Mouse (Mus musculus): ENCODE results near the gene Pde4d. TPM values are rescaled to one million over a fixed set of nuclear protein-coding genes. Genes with fewer than 3 reads are reported as not detected.
A peak's percentile ranks its signal among the peaks of the same experiment; 100 is the strongest.

Gene Pde4d
- polyA plus RNA-seq, 1 experiment from 2014 or later = 12.9 TPM

- 47% methylated on average over 2 of the region's 2 CpGs for WGBS (ENCODE audit: insufficient replicate concordance)
- Histone ChIP-seq H3K9ac (ENCODE audit: low read depth, low read length) (no peak overlapping the region), H3K36me3 (ENCODE audit: control insufficient read depth, insufficient read depth) (no peaks in the 10 kb centered on the region), H3K4me1 (ENCODE audit: control insufficient read depth, low read depth, low read length) (no peaks in the 10 kb centered on the region), H3K9me3 (replicated peaks; ENCODE audit: control insufficient read depth, low read length) (no peaks in the 10 kb centered on the region), H3K27me3 (ENCODE audit: control insufficient read depth, insufficient read depth, low read depth, low read length) (no peaks in the 10 kb centered on the region), H3K4me3 (ENCODE audit: low read depth, low read length) (no peak overlapping the region), H3K4me2 (ENCODE audit: low read depth, low read length) (no peak overlapping the region), H3K27ac (ENCODE audit: low read length) (no peak overlapping the region)
- no peak for ATAC-seq (ENCODE audit: low read depth)
Observed at GRCm38 (mm10) chr13:109424906-109425305, 975.2 kb downstream of the Pde4d start.

- Histone ChIP-seq H3K36me3 (ENCODE audit: control insufficient read depth, insufficient read depth) (no peaks in the 10 kb centered on the region), H3K27ac (ENCODE audit: low read length) (no peak overlapping the region), H3K4me2 (ENCODE audit: low read depth, low read length) (no peak overlapping the region), H3K9me3 (replicated peaks; ENCODE audit: control insufficient read depth, low read length) (no peaks in the 10 kb centered on the region), H3K4me1 (ENCODE audit: control insufficient read depth, low read depth, low read length) (no peaks in the 10 kb centered on the region), H3K4me3 (ENCODE audit: low read depth, low read length) (no peak overlapping the region), H3K9ac (ENCODE audit: low read depth, low read length) (no peak overlapping the region), H3K27me3 (ENCODE audit: control insufficient read depth, insufficient read depth, low read depth, low read length) (no peaks in the 10 kb centered on the region)
- no peak for ATAC-seq (ENCODE audit: low read depth)
- 71% methylated on average over 13 of the region's 13 CpGs for WGBS (ENCODE audit: insufficient replicate concordance)
Observed at GRCm38 (mm10) chr13:109425548-109425947, 975.8 kb downstream of the Pde4d start.

DNA sequence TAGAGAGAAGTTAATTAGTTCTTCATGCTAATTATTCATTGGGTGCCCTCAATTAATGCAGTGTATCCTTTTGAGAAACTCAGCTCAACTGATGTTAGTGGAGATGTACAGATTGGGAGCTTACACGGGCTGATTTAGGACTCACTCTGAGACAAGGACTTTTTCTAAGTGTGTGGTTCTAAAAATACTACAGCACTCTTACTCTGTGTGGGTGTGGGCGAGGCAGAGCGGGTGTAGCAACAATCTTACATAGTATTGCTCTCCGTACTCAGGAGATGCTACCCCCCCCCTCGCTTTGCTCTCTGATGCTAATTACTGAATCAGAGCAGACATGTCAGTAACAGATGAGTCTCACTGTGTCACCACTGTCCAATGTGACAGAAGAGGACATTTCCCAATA is 976.3 kb downstream of the Pde4d start:
- H3K36me3 ChIP-seq (ENCODE audit: control insufficient read depth, insufficient read depth) = no peaks in the 10 kb centered on the region
- ATAC-seq (ENCODE audit: low read depth) = no peak
- no peak overlapping the region for H3K4me2 ChIP-seq (ENCODE audit: low read depth, low read length)
- H3K4me3 ChIP-seq (ENCODE audit: low read depth, low read length) = no peak overlapping the region
- 63% methylated on average over 5 of the region's 5 CpGs for WGBS (ENCODE audit: insufficient replicate concordance)
- H3K27ac ChIP-seq (ENCODE audit: low read length) = no peak overlapping the region
- no peaks in the 10 kb centered on the region for H3K4me1 ChIP-seq (ENCODE audit: control insufficient read depth, low read depth, low read length)
- H3K27me3 ChIP-seq (ENCODE audit: control insufficient read depth, insufficient read depth, low read depth, low read length) = no peaks in the 10 kb centered on the region
- H3K9me3 ChIP-seq (replicated peaks; ENCODE audit: control insufficient read depth, low read length) = no peaks in the 10 kb centered on the region
- no peak overlapping the region for H3K9ac ChIP-seq (ENCODE audit: low read depth, low read length)

GRCm38 (mm10) chr13:109427541-109427940 is 977.8 kb downstream of the Pde4d start:
- Histone ChIP-seq H3K27me3 (ENCODE audit: control insufficient read depth, insufficient read depth, low read depth, low read length) (no peaks in the 10 kb centered on the region), H3K36me3 (ENCODE audit: control insufficient read depth, insufficient read depth) (no peaks in the 10 kb centered on the region), H3K4me2 (ENCODE audit: low read depth, low read length) (no peak overlapping the region), H3K4me3 (ENCODE audit: low read depth, low read length) (no peak overlapping the region), H3K9me3 (replicated peaks; ENCODE audit: control insufficient read depth, low read length) (no peaks in the 10 kb centered on the region), H3K9ac (ENCODE audit: low read depth, low read length) (no peak overlapping the region), H3K4me1 (ENCODE audit: control insufficient read depth, low read depth, low read length) (no peaks in the 10 kb centered on the region), H3K27ac (ENCODE audit: low read length) (no peak overlapping the region)
- WGBS (ENCODE audit: insufficient replicate concordance) = 64% methylated on average over 7 of the region's 7 CpGs
- ATAC-seq (ENCODE audit: low read depth) = no peak

GRCm38 (mm10) chr13:109429544-109429943 is 979.8 kb downstream of the Pde4d start:
- Histone ChIP-seq H3K9ac (ENCODE audit: low read depth, low read length) (no peak overlapping the region), H3K27ac (ENCODE audit: low read length) (no peak overlapping the region), H3K9me3 (replicated peaks; ENCODE audit: control insufficient read depth, low read length) (no peaks in the 10 kb centered on the region), H3K4me1 (ENCODE audit: control insufficient read depth, low read depth, low read length) (no peaks in the 10 kb centered on the region), H3K36me3 (ENCODE audit: control insufficient read depth, insufficient read depth) (no peaks in the 10 kb centered on the region), H3K4me2 (ENCODE audit: low read depth, low read length) (no peak overlapping the region), H3K27me3 (ENCODE audit: control insufficient read depth, insufficient read depth, low read depth, low read length) (no peaks in the 10 kb centered on the region), H3K4me3 (ENCODE audit: low read depth, low read length) (no peak overlapping the region)
- WGBS (ENCODE audit: insufficient replicate concordance) = 70% methylated on average over 2 of the region's 2 CpGs
- no peak for ATAC-seq (ENCODE audit: low read depth)

DNA sequence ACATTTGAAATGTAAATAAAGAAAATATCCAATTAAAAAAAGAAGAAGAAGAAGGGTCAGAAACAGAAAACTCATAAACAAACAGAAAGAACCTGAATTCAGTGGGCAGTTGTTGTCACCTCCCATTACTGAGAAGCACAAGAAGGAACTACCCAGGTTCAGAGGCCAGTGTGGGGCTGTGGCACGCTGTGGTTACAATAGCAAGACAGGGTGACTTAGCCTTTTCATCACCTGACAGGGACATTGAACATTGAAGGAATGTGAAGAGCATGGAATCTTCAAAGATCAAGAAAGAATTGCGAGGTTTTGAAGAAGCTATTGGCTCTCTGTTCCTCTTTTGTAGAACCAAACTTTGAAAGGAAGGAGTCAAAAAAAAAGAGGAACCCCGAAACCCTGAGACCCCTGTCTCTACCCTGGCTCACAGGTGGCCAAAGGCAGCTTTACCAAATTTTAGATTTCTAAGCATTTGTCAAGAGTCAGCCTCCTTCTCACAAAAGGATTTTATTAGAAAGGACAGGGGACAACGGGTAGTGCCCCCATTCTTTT is 987.6 kb downstream of the Pde4d start:
- H3K27me3 ChIP-seq (ENCODE audit: control insufficient read depth, insufficient read depth, low read depth, low read length) = no peaks in the 10 kb centered on the region
- 15% methylated on average over 4 of the region's 4 CpGs for WGBS (ENCODE audit: insufficient replicate concordance)
- no peak overlapping the region for H3K4me3 ChIP-seq (ENCODE audit: low read depth, low read length)
- H3K4me2 ChIP-seq (ENCODE audit: low read depth, low read length) = no peak overlapping the region
- H3K9ac ChIP-seq (ENCODE audit: low read depth, low read length) = no peak overlapping the region
- no peaks in the 10 kb centered on the region for H3K4me1 ChIP-seq (ENCODE audit: control insufficient read depth, low read depth, low read length)
- no peak for ATAC-seq (ENCODE audit: low read depth)
- no peak overlapping the region for H3K27ac ChIP-seq (ENCODE audit: low read length)
- no peaks in the 10 kb centered on the region for H3K9me3 ChIP-seq (replicated peaks; ENCODE audit: control insufficient read depth, low read length)
- no peaks in the 10 kb centered on the region for H3K36me3 ChIP-seq (ENCODE audit: control insufficient read depth, insufficient read depth)

DNA sequence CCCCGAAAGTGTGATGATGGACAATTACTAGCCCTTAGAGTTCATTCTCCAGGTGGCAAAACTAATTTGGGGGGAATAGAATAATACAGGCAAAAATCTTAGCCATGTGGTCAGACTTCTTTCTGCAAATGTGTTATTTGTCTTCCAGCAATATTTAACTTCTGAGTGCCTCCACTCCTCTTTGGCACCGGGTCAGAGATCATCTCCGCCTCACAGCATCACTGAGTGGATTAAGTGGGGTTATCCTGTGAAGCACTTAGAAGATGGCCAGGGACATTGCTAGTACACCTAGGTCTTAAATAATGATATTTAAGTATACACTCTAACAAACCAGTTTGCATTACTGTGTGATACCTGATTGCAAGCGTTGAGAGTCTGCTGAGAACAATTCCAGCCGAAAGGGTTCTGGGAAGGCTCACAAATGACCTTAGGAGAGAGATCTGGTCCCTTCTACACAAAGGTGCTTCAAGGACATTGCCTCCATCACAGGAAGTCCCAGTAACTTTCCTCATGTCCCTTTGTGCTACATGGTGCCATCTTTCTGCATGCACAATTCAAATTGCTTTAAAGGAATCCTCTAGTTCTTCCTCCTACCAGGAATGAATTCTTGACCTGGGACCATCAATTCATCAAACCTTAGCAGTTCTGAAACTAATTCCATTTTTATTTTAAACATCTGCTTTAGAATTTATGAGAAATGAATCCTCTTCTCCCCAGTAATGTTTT is 989.9 kb downstream of the Pde4d start:
- H3K9me3 ChIP-seq (replicated peaks; ENCODE audit: control insufficient read depth, low read length) = no peaks in the 10 kb centered on the region
- no peaks in the 10 kb centered on the region for H3K36me3 ChIP-seq (ENCODE audit: control insufficient read depth, insufficient read depth)
- H3K27me3 ChIP-seq (ENCODE audit: control insufficient read depth, insufficient read depth, low read depth, low read length) = no peaks in the 10 kb centered on the region
- WGBS (ENCODE audit: insufficient replicate concordance) = 61% methylated on average over 5 of the region's 5 CpGs
- no peak for ATAC-seq (ENCODE audit: low read depth)
- H3K4me3 ChIP-seq (ENCODE audit: low read depth, low read length) = no peak overlapping the region
- H3K9ac ChIP-seq (ENCODE audit: low read depth, low read length) = no peak overlapping the region
- peak overlapping the region; percentile 59; the same call in 1 of the 2 replicates for H3K4me2 ChIP-seq (ENCODE audit: low read depth, low read length)
- no peak overlapping the region for H3K27ac ChIP-seq (ENCODE audit: low read length)
- no peaks in the 10 kb centered on the region for H3K4me1 ChIP-seq (ENCODE audit: control insufficient read depth, low read depth, low read length)

DNA sequence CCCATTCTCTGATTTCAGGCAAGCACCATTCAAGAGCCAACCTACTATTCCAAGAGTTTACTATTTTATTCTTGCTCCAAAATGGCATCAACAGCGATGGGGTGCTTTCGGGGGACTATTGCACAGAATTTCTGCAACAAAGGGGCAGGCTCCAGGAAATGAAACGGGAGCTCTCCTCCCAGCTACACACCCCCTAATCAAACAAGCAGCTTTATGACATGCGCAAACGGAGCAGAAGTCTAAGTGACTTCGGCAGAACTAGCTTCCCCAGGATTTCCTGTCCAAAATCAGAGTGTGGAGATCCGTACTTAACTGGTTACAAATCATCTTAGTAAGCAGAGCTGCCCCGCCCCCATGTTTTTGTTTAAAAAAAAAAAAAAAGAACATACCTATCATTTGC is 990.6 kb downstream of the Pde4d start:
- Histone ChIP-seq H3K9ac (ENCODE audit: low read depth, low read length) (no peak overlapping the region; the same call in 1 of the 2 replicates), H3K4me2 (ENCODE audit: low read depth, low read length) (peak overlapping the region; percentile 59), H3K9me3 (replicated peaks; ENCODE audit: control insufficient read depth, low read length) (no peaks in the 10 kb centered on the region), H3K4me1 (ENCODE audit: control insufficient read depth, low read depth, low read length) (no peaks in the 10 kb centered on the region), H3K36me3 (ENCODE audit: control insufficient read depth, insufficient read depth) (no peaks in the 10 kb centered on the region), H3K27me3 (ENCODE audit: control insufficient read depth, insufficient read depth, low read depth, low read length) (no peaks in the 10 kb centered on the region), H3K4me3 (ENCODE audit: low read depth, low read length) (peak overlapping the region; percentile 59), H3K27ac (ENCODE audit: low read length) (no peak overlapping the region)
- peak; percentile 57 for ATAC-seq (ENCODE audit: low read depth)
- 1% methylated on average over 8 of the region's 8 CpGs for WGBS (ENCODE audit: insufficient replicate concordance)

- 2% methylated on average over 12 of the region's 12 CpGs for WGBS (ENCODE audit: insufficient replicate concordance)
- Histone ChIP-seq H3K36me3 (ENCODE audit: control insufficient read depth, insufficient read depth) (no peaks in the 10 kb centered on the region), H3K27me3 (ENCODE audit: control insufficient read depth, insufficient read depth, low read depth, low read length) (no peaks in the 10 kb centered on the region), H3K4me2 (ENCODE audit: low read depth, low read length) (peak overlapping the region; percentile 59), H3K9me3 (replicated peaks; ENCODE audit: control insufficient read depth, low read length) (no peaks in the 10 kb centered on the region), H3K9ac (ENCODE audit: low read depth, low read length) (peak overlapping the region; percentile 38; the same call in 1 of the 2 replicates), H3K27ac (ENCODE audit: low read length) (peak overlapping the region; percentile 70), H3K4me3 (ENCODE audit: low read depth, low read length) (peak overlapping the region; percentile 59), H3K4me1 (ENCODE audit: control insufficient read depth, low read depth, low read length) (no peaks in the 10 kb centered on the region)
- peak; percentile 83 for ATAC-seq (ENCODE audit: low read depth)
Observed at GRCm38 (mm10) chr13:109440881-109441280, 991.1 kb downstream of the Pde4d start.
